Mouse (Mus musculus): ENCODE measurements around the gene Gm4707. TPM values are rescaled to one million over a fixed set of nuclear protein-coding genes. Genes with fewer than 3 reads are reported as not detected.

The Gm4707 gene
- polyA plus RNA-seq, 1 experiment from 2014 or later, result 0.44 TPM

GRCm38 (mm10) chr17:71486231-71486851, 26.6 kb upstream of the Gm4707 start:
- Histone ChIP-seq H3K9ac (replicated peaks; ENCODE audit: low read depth) (no peak overlapping the region; the same call in 1 of the 2 replicates), H3K27ac (ENCODE audit: low read length) (peak overlapping the region; percentile 81), H3K4me1 (ENCODE audit: insufficient read depth, low read depth, low read length) (0 out of 2 replicates have a peak, but pooled peaks cover 4% of the 10 kb centered on the region), H3K27me3 (replicated peaks; ENCODE audit: insufficient read depth, low read length) (no peaks in the 10 kb centered on the region), H3K36me3 (ENCODE audit: insufficient read depth, low read length) (no peaks in the 10 kb centered on the region), H3K4me3 (ENCODE audit: low read depth, low read length) (peak overlapping the region; percentile 16; the same call in 1 of the 2 replicates), H3K4me2 (replicated peaks; ENCODE audit: low read depth, low read length) (peak overlapping the region; percentile 40), H3K9me3 (ENCODE audit: low read length) (no peaks in the 10 kb centered on the region)
- peak; percentile 60 for DNase-seq (ENCODE audit: low spot score)
- ATAC-seq, result peak; percentile 36; the same call in 1 of the 2 replicates
- 14% methylated on average over 8 of the region's 8 CpGs for whole genome bisulfite sequencing
- no peak for TF ChIP-seq EP300 (IDR thresholded peaks at IDR 0.05)
- 0 out of 2 replicates have a peak, but pooled peaks have one; percentile 2 for TF ChIP-seq CTCF (IDR thresholded peaks at IDR 0.05)

- ATAC-seq (peak; percentile 52), DNase-seq (ENCODE audit: low spot score) (peak; percentile 46)
Observed at GRCm38 (mm10) chr17:71485791-71486230, 26.1 kb upstream of the Gm4707 start.

GRCm38 (mm10) chr17:71484711-71485110, 25.0 kb upstream of the Gm4707 start:
- Histone ChIP-seq H3K9ac (replicated peaks; ENCODE audit: low read depth) (no peak overlapping the region), H3K4me2 (replicated peaks; ENCODE audit: low read depth, low read length) (no peak overlapping the region), H3K4me3 (ENCODE audit: low read depth, low read length) (no peak overlapping the region), H3K36me3 (ENCODE audit: insufficient read depth, low read length) (no peaks in the 10 kb centered on the region), H3K27me3 (replicated peaks; ENCODE audit: insufficient read depth, low read length) (no peaks in the 10 kb centered on the region), H3K4me1 (ENCODE audit: insufficient read depth, low read depth, low read length) (0 out of 2 replicates have a peak, but pooled peaks cover 4% of the 10 kb centered on the region), H3K9me3 (ENCODE audit: low read length) (no peaks in the 10 kb centered on the region), H3K27ac (ENCODE audit: low read length) (no peak overlapping the region)
- 86% methylated on average over 5 of the region's 5 CpGs for WGBS
- DNase-seq (ENCODE audit: low spot score) (no peak), ATAC-seq (no peak)
- TF ChIP-seq CTCF (IDR thresholded peaks at IDR 0.05) (no peak), EP300 (IDR thresholded peaks at IDR 0.05) (no peak)

More at GRCm38 (mm10) chr17:71485791-71486230, 26.1 kb upstream of the Gm4707 start:
- Histone ChIP-seq H3K4me2 (replicated peaks; ENCODE audit: low read depth, low read length) (peak overlapping the region; percentile 40), H3K4me3 (ENCODE audit: low read depth, low read length) (peak overlapping the region; percentile 16; the same call in 1 of the 2 replicates), H3K27me3 (replicated peaks; ENCODE audit: insufficient read depth, low read length) (no peaks in the 10 kb centered on the region), H3K4me1 (ENCODE audit: insufficient read depth, low read depth, low read length) (0 out of 2 replicates have a peak, but pooled peaks cover 4% of the 10 kb centered on the region), H3K36me3 (ENCODE audit: insufficient read depth, low read length) (no peaks in the 10 kb centered on the region), H3K27ac (ENCODE audit: low read length) (peak overlapping the region; percentile 81), H3K9me3 (ENCODE audit: low read length) (no peaks in the 10 kb centered on the region), H3K9ac (replicated peaks; ENCODE audit: low read depth) (no peak overlapping the region; the same call in 1 of the 2 replicates)
- TF ChIP-seq CTCF (IDR thresholded peaks at IDR 0.05), result no peak
- TF ChIP-seq EP300 (IDR thresholded peaks at IDR 0.05), result no peak
- WGBS, result 37% methylated on average over 12 of the region's 12 CpGs

GRCm38 (mm10) chr17:71483418-71484060, 23.8 kb upstream of the Gm4707 start:
- H3K27me3 ChIP-seq (replicated peaks; ENCODE audit: insufficient read depth, low read length), result no peaks in the 10 kb centered on the region
- H3K27ac ChIP-seq (ENCODE audit: low read length), result no peak overlapping the region
- H3K4me3 ChIP-seq (ENCODE audit: low read depth, low read length), result no peak overlapping the region
- peak; percentile 18 for DNase-seq (ENCODE audit: low spot score)
- H3K9me3 ChIP-seq (ENCODE audit: low read length), result no peaks in the 10 kb centered on the region
- H3K36me3 ChIP-seq (ENCODE audit: insufficient read depth, low read length), result no peaks in the 10 kb centered on the region
- no peak overlapping the region for H3K4me2 ChIP-seq (replicated peaks; ENCODE audit: low read depth, low read length)
- H3K4me1 ChIP-seq (ENCODE audit: insufficient read depth, low read depth, low read length), result 0 out of 2 replicates have a peak, but pooled peaks cover 4% of the 10 kb centered on the region
- H3K9ac ChIP-seq (replicated peaks; ENCODE audit: low read depth), result no peak overlapping the region
- ATAC-seq, result no peak
- no peak for TF ChIP-seq EP300 (IDR thresholded peaks at IDR 0.05)
- no peak for TF ChIP-seq CTCF (IDR thresholded peaks at IDR 0.05)
- 77% methylated on average over 7 of the region's 7 CpGs for WGBS

GRCm38 (mm10) chr17:71479381-71479901, 19.7 kb upstream of the Gm4707 start:
- Histone ChIP-seq H3K27me3 (replicated peaks; ENCODE audit: insufficient read depth, low read length) (no peaks in the 10 kb centered on the region), H3K36me3 (ENCODE audit: insufficient read depth, low read length) (no peaks in the 10 kb centered on the region), H3K9me3 (ENCODE audit: low read length) (no peaks in the 10 kb centered on the region), H3K27ac (ENCODE audit: low read length) (no peak overlapping the region), H3K9ac (replicated peaks; ENCODE audit: low read depth) (no peak overlapping the region), H3K4me2 (replicated peaks; ENCODE audit: low read depth, low read length) (no peak overlapping the region), H3K4me1 (ENCODE audit: insufficient read depth, low read depth, low read length) (no peaks in the 10 kb centered on the region), H3K4me3 (ENCODE audit: low read depth, low read length) (no peak overlapping the region)
- 39% methylated on average over 5 of the region's 5 CpGs for WGBS
- TF ChIP-seq CTCF (IDR thresholded peaks at IDR 0.05), result no peak
- DNase-seq (ENCODE audit: low spot score) (peak; percentile 71), ATAC-seq (no peak)

GRCm38 (mm10) chr17:71477481-71477880, 17.8 kb upstream of the Gm4707 start:
- Histone ChIP-seq H3K9ac (replicated peaks; ENCODE audit: low read depth) (no peak overlapping the region), H3K27me3 (replicated peaks; ENCODE audit: insufficient read depth, low read length) (no peaks in the 10 kb centered on the region), H3K4me1 (ENCODE audit: insufficient read depth, low read depth, low read length) (no peaks in the 10 kb centered on the region; the same call in 1 of the 2 replicates), H3K36me3 (ENCODE audit: insufficient read depth, low read length) (no peaks in the 10 kb centered on the region), H3K27ac (ENCODE audit: low read length) (no peak overlapping the region), H3K4me2 (replicated peaks; ENCODE audit: low read depth, low read length) (no peak overlapping the region), H3K9me3 (ENCODE audit: low read length) (no peaks in the 10 kb centered on the region), H3K4me3 (ENCODE audit: low read depth, low read length) (no peak overlapping the region)
- ATAC-seq (no peak), DNase-seq (ENCODE audit: low spot score) (no peak)
- WGBS, result 94% methylated on average over 8 of the region's 8 CpGs
- no peak for TF ChIP-seq CTCF (IDR thresholded peaks at IDR 0.05)
- no peak for TF ChIP-seq EP300 (IDR thresholded peaks at IDR 0.05)

Data from lung, postnatal 0 days (tissue).